Mouse (Mus musculus) liver, embryonic 14.5 days (tissue): Measurements from ENCODE around the gene Mthfd1. TPM values are rescaled to one million over a fixed set of nuclear protein-coding genes. Genes with fewer than 3 reads are reported as not detected.

Experiments used
- ATAC-seq: fragments of 200-750 bp; cut with Nextera tagmentation; 2 replicates; pipeline ENCODE4 v1.8.0; 2017; ENCODE audit warnings: moderate number of reproducible peaks, mild to moderate bottlenecking, moderate library complexity; ENCODE audit not compliant: insufficient read depth
- DNase-seq, 3 experiments: peaks; one replicate each; pipeline ENCODE4 v3.0.0-alpha.2; 2012 to 2013; ENCODE audit warnings: low read depth in 3 of 3, low spot score in 3 of 3
- H3K27ac ChIP-seq: fragments of 300-500 bp; sonication (generic); 2 replicates; pipeline ENCODE4 v1.5.1; 2014; ENCODE audit warnings: moderate library complexity, mild to moderate bottlenecking, control low read depth, inconsistent platforms
- H3K27me3 ChIP-seq: fragments of 300-500 bp; sonication (generic); 2 replicates; pipeline ENCODE4 v1.6.1; 2014; ENCODE audit warnings: mild to moderate bottlenecking, low read length, moderate library complexity; ENCODE audit not compliant: control insufficient read depth, insufficient read depth
- H3K36me3 ChIP-seq: fragments of 300-500 bp; sonication (generic); replicated peaks from 2 replicates; pipeline ENCODE4 v1.6.1; 2014; ENCODE audit warnings: low read depth; ENCODE audit not compliant: control insufficient read depth, insufficient read depth
- H3K4me1 ChIP-seq, 2 experiments: fragments of 200-500 bp in 1 of 2; fragments of 300-500 bp in 1 of 2; sonication (generic) in 1 of 2; replicated peaks; 2 replicates each; pipeline ENCODE4 v1.6.1; 2012 to 2014; ENCODE audit warnings: antibody characterized with exemption in 1 of 2, inconsistent platforms in 1 of 2, low read length in 1 of 2; ENCODE audit not compliant: control insufficient read depth in 2 of 2, insufficient read depth in 2 of 2
- H3K4me2 ChIP-seq: fragments of 300-500 bp; sonication (generic); 2 replicates; pipeline ENCODE4 v1.6.1; 2014; ENCODE audit warnings: low read depth, mild to moderate bottlenecking, control low read depth, moderate library complexity
- H3K4me3 ChIP-seq, 2 experiments: fragments of 200-500 bp in 1 of 2; fragments of 300-500 bp in 1 of 2; sonication (generic) in 1 of 2; 2 replicates each; pipeline ENCODE4 v1.5.1; 2012 to 2014; ENCODE audit warnings: low read depth in 2 of 2, low read length in 2 of 2, mild to moderate bottlenecking in 2 of 2, control low read depth in 1 of 2, inconsistent platforms in 1 of 2, moderate library complexity in 1 of 2; ENCODE audit not compliant: insufficient read depth in 1 of 2
- H3K9ac ChIP-seq: fragments of 300-500 bp; sonication (generic); replicated peaks from 2 replicates; pipeline ENCODE4 v1.6.1; 2014; ENCODE audit warnings: mild to moderate bottlenecking, control low read depth, moderate library complexity
- H3K9me3 ChIP-seq: fragments of 300-500 bp; sonication (generic); 2 replicates; pipeline ENCODE4 v1.6.1; 2016; ENCODE audit warnings: low read length, mixed read lengths; ENCODE audit not compliant: control insufficient read depth
- CTCF ChIP-seq: IDR thresholded peaks from 2 replicates; pipeline ENCODE4 v1.5.1; 2016; ENCODE audit warnings: antibody characterized with exemption, low read depth, control low read depth
- EP300 ChIP-seq: IDR thresholded peaks from 2 replicates; pipeline ENCODE4 v1.6.1; 2016; ENCODE audit warnings: antibody characterized with exemption, low read depth
- WGBS: fragments of 180-500 bp; shearing (Covaris S2); extraction: QIAGEN DNeasy Blood & Tissue Kit; methylation state at CpG from one replicate; pipeline ENCODE4 v1.1.7; 2014; ENCODE audit not compliant: insufficient replicate concordance; 5-methylcytosine and 5-hydroxymethylcytosine counted together
- polyA plus RNA-seq, 2 experiments: library from polyadenylated mRNA; depleted of rRNA in 1 of 2; stranded (reverse) in 1 of 2; unstranded in 1 of 2; fragments of >200 nt; fragmentation: Nextera tagmentation in 1 of 2; extraction: Ambion mirVana in 1 of 2; gene quantifications; 2 replicates each; pipeline versions ENCODE4 v1.2.1 to v1.2.3; 2012 to 2014

The Mthfd1 gene
- polyA plus RNA-seq, 2 experiments, result 58.5 to 83.5 TPM

DNA sequence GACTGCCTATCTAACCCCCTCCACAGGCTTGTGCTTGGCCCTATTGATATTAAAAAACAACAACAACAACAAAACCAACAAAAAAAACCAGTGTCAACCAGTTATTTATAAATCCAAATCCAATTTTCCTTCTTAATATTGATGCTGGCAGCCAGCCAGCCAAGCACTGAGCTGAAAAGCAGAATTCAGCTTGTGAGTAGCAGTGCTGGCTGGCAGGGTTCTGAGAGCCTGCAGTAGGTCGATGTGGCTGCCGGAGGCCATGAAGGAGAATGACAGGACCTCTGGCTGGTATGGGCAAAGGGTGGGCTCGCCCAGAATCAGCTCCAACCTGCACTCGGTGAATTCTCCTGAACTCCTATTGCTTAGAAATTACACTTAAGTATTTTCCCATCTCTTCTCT lies 49.1 kb downstream of the Mthfd1 start:
- no peak for ATAC-seq
- no peaks in the 10 kb centered on the region for H3K27me3 ChIP-seq
- H3K9me3 ChIP-seq, result no peaks in the 10 kb centered on the region
- no peak for DNase-seq
- 76% methylated on average over 4 of the region's 4 CpGs for WGBS
- no peak overlapping the region for H3K4me3 ChIP-seq
- H3K27ac ChIP-seq, result no peak overlapping the region
- no peak overlapping the region for H3K4me2 ChIP-seq
- no peak for TF ChIP-seq CTCF
- no peak for TF ChIP-seq EP300
- no peaks in the 10 kb centered on the region for H3K4me1 ChIP-seq
- peaks cover 38% of the 10 kb centered on the region for H3K36me3 ChIP-seq
- no peak overlapping the region for H3K9ac ChIP-seq

DNA sequence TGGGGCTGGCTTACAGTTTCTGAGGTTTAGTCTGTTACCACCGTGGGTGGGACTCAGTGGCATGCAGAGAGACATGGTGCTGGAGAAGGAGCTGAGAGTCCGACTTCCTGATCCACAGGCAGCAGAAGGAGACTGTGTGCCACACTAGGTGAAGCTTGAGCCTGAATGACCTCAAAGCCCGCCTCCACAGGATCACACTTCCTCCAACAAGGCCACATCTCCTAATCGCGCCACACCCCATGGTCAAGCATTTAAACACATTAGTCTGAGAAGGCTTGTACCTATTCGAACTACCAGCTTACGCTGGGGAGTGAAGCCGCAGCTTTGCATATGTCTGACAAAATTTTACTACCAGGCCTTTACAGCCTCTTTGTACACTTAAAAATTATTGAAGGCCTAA lies 50.0 kb downstream of the Mthfd1 start:
- DNase-seq (no peak), ATAC-seq (no peak)
- Histone ChIP-seq H3K4me3 (no peak overlapping the region), H3K27me3 (no peaks in the 10 kb centered on the region), H3K4me1 (0 out of 4 replicates have a peak, but pooled peaks cover 0 to 2% of the 10 kb centered on the region in 2 experiments), H3K9ac (no peak overlapping the region), H3K9me3 (no peaks in the 10 kb centered on the region), H3K4me2 (no peak overlapping the region), H3K27ac (no peak overlapping the region), H3K36me3 (peaks cover 39% of the 10 kb centered on the region)
- TF ChIP-seq EP300 (no peak), CTCF (no peak)
- WGBS, result 76% methylated on average over 8 of the region's 8 CpGs

GRCm38 (mm10) chr12:76306852-76307561 lies 51.9 kb downstream of the Mthfd1 start:
- no peak for DNase-seq
- TF ChIP-seq CTCF (no peak), EP300 (no peak)
- ATAC-seq, result no peak

DNA sequence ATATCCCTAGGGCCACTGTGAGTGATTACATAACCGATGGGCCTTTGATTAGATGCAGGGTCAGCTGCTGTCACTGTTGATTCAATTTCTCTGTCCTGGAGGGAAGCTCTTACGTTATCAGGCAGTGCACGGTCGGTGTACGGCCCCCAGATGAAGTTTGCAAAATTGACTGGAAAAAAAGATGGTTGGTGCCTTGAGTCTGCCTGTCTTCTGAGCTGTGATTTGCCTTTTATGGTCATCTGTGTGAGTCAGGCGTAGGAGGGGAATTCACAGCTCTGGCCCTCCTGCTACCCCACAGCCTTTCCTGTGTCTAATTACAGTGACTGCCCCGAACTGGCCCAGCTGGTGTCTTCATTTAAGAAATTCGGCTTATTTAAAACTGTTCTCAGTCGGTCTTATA lies 52.9 kb downstream of the Mthfd1 start:
- DNase-seq (no peak), ATAC-seq (no peak)
- Histone ChIP-seq H3K4me3 (no peak overlapping the region), H3K27ac (no peak overlapping the region), H3K9ac (no peak overlapping the region), H3K27me3 (no peaks in the 10 kb centered on the region), H3K9me3 (no peaks in the 10 kb centered on the region), H3K36me3 (peaks cover 31% of the 10 kb centered on the region), H3K4me2 (no peak overlapping the region), H3K4me1 (peaks cover 0 to 10% of the 10 kb centered on the region in 2 experiments; a peak in 1 of 4 replicates)
- 64% methylated on average over 9 of the region's 9 CpGs for WGBS
- TF ChIP-seq EP300 (no peak), CTCF (no peak)

More at GRCm38 (mm10) chr12:76306852-76307561, 51.9 kb downstream of the Mthfd1 start:
- H3K4me1 ChIP-seq, result peaks cover 0 to 10% of the 10 kb centered on the region in 2 experiments; a peak in 1 of 4 replicates
- no peak overlapping the region for H3K9ac ChIP-seq
- H3K27me3 ChIP-seq, result no peaks in the 10 kb centered on the region
- no peak overlapping the region for H3K4me3 ChIP-seq
- H3K27ac ChIP-seq, result no peak overlapping the region
- H3K36me3 ChIP-seq, result peaks cover 36% of the 10 kb centered on the region
- no peaks in the 10 kb centered on the region for H3K9me3 ChIP-seq
- WGBS, result 84% methylated on average over 9 of the region's 9 CpGs
- H3K4me2 ChIP-seq, result no peak overlapping the region

GRCm38 (mm10) chr12:76308436-76308835 lies 53.3 kb downstream of the Mthfd1 start:
- H3K4me2 ChIP-seq, result no peak overlapping the region
- peaks cover 31% of the 10 kb centered on the region for H3K36me3 ChIP-seq
- H3K27me3 ChIP-seq, result no peaks in the 10 kb centered on the region
- H3K9me3 ChIP-seq, result no peaks in the 10 kb centered on the region
- no peak overlapping the region for H3K4me3 ChIP-seq
- TF ChIP-seq CTCF (no peak), EP300 (no peak)
- H3K27ac ChIP-seq, result no peak overlapping the region
- DNase-seq (no peak), ATAC-seq (no peak)
- 76% methylated on average over 5 of the region's 5 CpGs for WGBS
- no peak overlapping the region for H3K9ac ChIP-seq
- peaks cover 0 to 10% of the 10 kb centered on the region in 2 experiments; a peak in 1 of 4 replicates for H3K4me1 ChIP-seq
